Mouse (Mus musculus): ENCODE data around the gene Rbbp5.

DNA sequence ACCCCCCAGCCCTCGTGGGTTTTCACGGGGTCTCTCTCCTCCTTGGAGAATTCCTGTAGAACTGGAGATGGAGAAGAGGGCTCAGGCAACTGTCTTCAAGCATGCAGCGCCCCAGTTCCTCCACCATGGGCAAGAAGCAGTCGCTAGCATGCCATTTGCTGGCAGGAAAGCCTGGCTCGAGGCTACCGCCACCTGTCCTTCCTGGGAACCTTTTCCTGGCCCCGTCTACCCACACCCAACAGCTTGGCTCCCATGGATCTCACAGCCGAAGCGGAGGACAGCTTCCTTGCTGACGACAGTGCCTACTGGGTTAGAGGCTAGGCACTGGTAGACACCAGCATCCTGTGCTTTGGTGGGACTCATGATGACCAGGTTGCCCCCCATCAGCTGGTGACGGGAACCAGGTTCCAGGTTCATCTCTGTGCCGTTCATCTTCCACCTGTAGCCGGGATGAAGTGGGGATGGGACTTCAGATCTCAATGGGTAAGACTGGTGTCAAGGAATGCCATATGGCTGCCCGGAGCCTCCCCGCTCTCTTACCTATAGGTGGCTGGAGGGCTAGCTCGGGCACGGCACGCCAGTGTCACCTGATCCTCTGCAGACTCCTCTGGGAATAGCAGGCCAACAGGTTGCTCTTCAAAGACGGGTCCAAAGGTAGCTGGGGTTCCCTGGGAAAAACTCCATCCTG is 51.6 kb downstream of the Rbbp5 start:
- TF ChIP-seq POLR2A (IDR thresholded peaks at IDR 0.05; ENCODE audit: low read depth, low read length), result no peak
- no peak for TF ChIP-seq CTCF (IDR thresholded peaks at IDR 0.05; ENCODE audit: borderline replicate concordance, insufficient read depth, low read length)
